Mouse (Mus musculus) c-Kit-positive CD71-negative TER-119-negative erythroid progenitor cells, embryonic 14.5 days (primary cell): ENCODE results near the gene Sepsecs.

ENCODE experiments used
- DNase-seq: peaks from one replicate; pipeline ENCODE4 v3.0.0-alpha.2; 2013; ENCODE audit warnings: low read depth

Sepsecs gene

GRCm38 (mm10) chr5:52609672-52610071 is 59.8 kb downstream of the Sepsecs start:
- no peak for DNase-seq

- no peak for DNase-seq
Measured at GRCm38 (mm10) chr5:52604582-52605041, 64.9 kb downstream of the Sepsecs start.

GRCm38 (mm10) chr5:52590612-52591011 is 78.9 kb downstream of the Sepsecs start:
- no peak for DNase-seq
